Mouse (Mus musculus): ENCODE measurements around the gene Aacs. TPM values are rescaled to one million over a fixed set of nuclear protein-coding genes. Genes with fewer than 3 reads are reported as not detected.

Gene Aacs
- polyA plus RNA-seq, 1 experiment, result 0.25 TPM

DNA sequence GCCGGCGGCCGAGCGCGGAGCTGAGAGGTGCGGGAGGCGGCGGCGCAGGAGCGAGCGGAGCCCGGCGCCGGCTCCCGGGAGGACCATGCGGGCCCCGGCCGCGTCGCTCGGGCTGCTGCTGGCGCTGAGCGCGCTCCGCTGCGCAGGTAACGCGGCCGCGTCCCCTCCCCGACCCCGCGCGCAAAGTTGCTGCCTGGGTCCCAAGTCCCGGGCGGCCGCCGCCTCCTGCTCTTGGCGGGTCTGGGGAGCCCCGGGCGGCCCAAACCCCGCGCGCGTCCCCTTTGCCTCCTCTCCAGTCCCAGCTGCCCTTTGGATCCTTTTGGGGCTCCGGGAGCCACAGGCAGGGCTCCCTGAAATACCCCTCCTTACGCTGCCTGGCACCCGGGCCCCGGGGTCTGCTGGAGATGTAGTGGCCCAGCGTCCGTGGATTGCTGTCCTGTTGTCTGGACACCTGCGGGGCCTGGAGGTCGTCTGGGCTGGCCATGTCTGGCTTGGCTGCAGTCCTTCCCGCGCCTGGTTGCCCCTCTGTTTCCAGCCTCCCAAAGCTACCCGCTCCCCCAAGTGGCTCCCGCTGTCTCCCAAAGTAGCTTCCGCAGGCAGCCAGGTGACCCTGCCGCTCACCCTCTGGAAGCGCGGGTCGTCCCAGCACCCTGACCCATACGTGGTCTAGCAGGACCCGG lies 57.1 kb downstream of the Aacs start:
- H3K4me3 ChIP-seq (replicated peaks), result no peak overlapping the region

GRCm38 (mm10) chr5:125533225-125533900 lies 57.7 kb downstream of the Aacs start:
- peaks cover 2% of the 10 kb centered on the region; the same call in 1 of the 2 replicates for H3K4me1 ChIP-seq (ENCODE audit: control insufficient read depth)
- no peak overlapping the region for H3K4me3 ChIP-seq (replicated peaks)
- TF ChIP-seq TAL1 (IDR thresholded peaks at IDR 0.05; ENCODE audit: low read length) (no peak), GATA1 (IDR thresholded peaks at IDR 0.05; ENCODE audit: low read length) (no peak)
- no peaks in the 10 kb centered on the region for H3K36me3 ChIP-seq (ENCODE audit: control insufficient read depth)
- peaks cover 68% of the 10 kb centered on the region for H3K27me3 ChIP-seq (ENCODE audit: control insufficient read depth)
- no peaks in the 10 kb centered on the region for H3K9me3 ChIP-seq (ENCODE audit: control insufficient read depth, low read length)

More for the DNA sequence above, 57.1 kb downstream of the Aacs start:
- Histone ChIP-seq H3K4me1 (ENCODE audit: control insufficient read depth) (peaks cover 2% of the 10 kb centered on the region; the same call in 1 of the 2 replicates), H3K9me3 (ENCODE audit: control insufficient read depth, low read length) (no peaks in the 10 kb centered on the region), H3K27me3 (ENCODE audit: control insufficient read depth) (peaks cover 70% of the 10 kb centered on the region), H3K36me3 (ENCODE audit: control insufficient read depth) (no peaks in the 10 kb centered on the region)
- no peak for TF ChIP-seq GATA1 (IDR thresholded peaks at IDR 0.05; ENCODE audit: low read length)
- TF ChIP-seq TAL1 (IDR thresholded peaks at IDR 0.05; ENCODE audit: low read length), result no peak

- TF ChIP-seq GATA1 (IDR thresholded peaks at IDR 0.05; ENCODE audit: low read length), result no peak
- TF ChIP-seq TAL1 (IDR thresholded peaks at IDR 0.05; ENCODE audit: low read length), result no peak
- Histone ChIP-seq H3K4me1 (ENCODE audit: control insufficient read depth) (peaks cover 2% of the 10 kb centered on the region; the same call in 1 of the 2 replicates), H3K27me3 (ENCODE audit: control insufficient read depth) (peaks cover 64% of the 10 kb centered on the region), H3K4me3 (replicated peaks) (no peak overlapping the region), H3K36me3 (ENCODE audit: control insufficient read depth) (no peaks in the 10 kb centered on the region), H3K9me3 (ENCODE audit: control insufficient read depth, low read length) (no peaks in the 10 kb centered on the region)
Measured at GRCm38 (mm10) chr5:125534168-125534610, 58.6 kb downstream of the Aacs start.

- TF ChIP-seq GATA1 (IDR thresholded peaks at IDR 0.05; ENCODE audit: low read length), result no peak
- TF ChIP-seq TAL1 (IDR thresholded peaks at IDR 0.05; ENCODE audit: low read length), result no peak
- Histone ChIP-seq H3K4me3 (replicated peaks) (no peak overlapping the region), H3K9me3 (ENCODE audit: control insufficient read depth, low read length) (no peaks in the 10 kb centered on the region), H3K27me3 (ENCODE audit: control insufficient read depth) (peaks cover 60% of the 10 kb centered on the region), H3K36me3 (ENCODE audit: control insufficient read depth) (no peaks in the 10 kb centered on the region), H3K4me1 (ENCODE audit: control insufficient read depth) (peaks cover 2% of the 10 kb centered on the region; the same call in 1 of the 2 replicates)
Measured at GRCm38 (mm10) chr5:125534611-125535324, 59.2 kb downstream of the Aacs start.

DNA sequence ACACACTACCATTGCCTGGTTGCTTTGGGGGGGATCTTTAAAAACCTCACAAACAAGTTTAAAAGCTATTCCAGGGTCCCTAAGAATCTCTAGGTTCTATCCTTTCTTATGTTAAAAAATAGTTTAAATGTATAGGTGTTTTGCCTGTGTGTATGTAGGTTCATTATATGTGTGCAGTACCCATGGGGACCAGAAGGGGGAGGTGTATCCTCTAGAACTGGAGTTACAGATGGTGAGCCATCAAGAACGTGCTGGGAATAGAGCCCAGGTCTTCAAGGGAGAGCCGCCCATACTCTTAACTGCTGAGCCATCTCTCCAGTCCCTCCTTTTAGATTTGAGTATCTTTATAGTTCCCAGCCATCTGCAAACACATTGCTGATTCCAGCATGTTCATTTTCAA lies 69.5 kb downstream of the Aacs start:
- Histone ChIP-seq H3K4me1 (ENCODE audit: control insufficient read depth) (no peaks in the 10 kb centered on the region), H3K36me3 (ENCODE audit: control insufficient read depth) (no peaks in the 10 kb centered on the region), H3K27me3 (ENCODE audit: control insufficient read depth) (no peaks in the 10 kb centered on the region), H3K4me3 (replicated peaks) (no peak overlapping the region), H3K9me3 (ENCODE audit: control insufficient read depth, low read length) (peaks cover 4% of the 10 kb centered on the region)
- TF ChIP-seq TAL1 (IDR thresholded peaks at IDR 0.05; ENCODE audit: low read length) (no peak), GATA1 (IDR thresholded peaks at IDR 0.05; ENCODE audit: low read length) (no peak)

GRCm38 (mm10) chr5:125546293-125546692 lies 70.7 kb downstream of the Aacs start:
- H3K9me3 ChIP-seq (ENCODE audit: control insufficient read depth, low read length), result peaks cover 4% of the 10 kb centered on the region
- H3K27me3 ChIP-seq (ENCODE audit: control insufficient read depth), result no peaks in the 10 kb centered on the region
- H3K4me3 ChIP-seq (replicated peaks), result no peak overlapping the region
- H3K4me1 ChIP-seq (ENCODE audit: control insufficient read depth), result no peaks in the 10 kb centered on the region
- H3K36me3 ChIP-seq (ENCODE audit: control insufficient read depth), result no peaks in the 10 kb centered on the region
- TF ChIP-seq TAL1 (IDR thresholded peaks at IDR 0.05; ENCODE audit: low read length) (no peak), GATA1 (IDR thresholded peaks at IDR 0.05; ENCODE audit: low read length) (no peak)

GRCm38 (mm10) chr5:125549750-125550489 lies 74.3 kb downstream of the Aacs start:
- Histone ChIP-seq H3K4me1 (ENCODE audit: control insufficient read depth) (no peaks in the 10 kb centered on the region), H3K9me3 (ENCODE audit: control insufficient read depth, low read length) (peaks cover 4% of the 10 kb centered on the region), H3K36me3 (ENCODE audit: control insufficient read depth) (no peaks in the 10 kb centered on the region), H3K4me3 (replicated peaks) (no peak overlapping the region), H3K27me3 (ENCODE audit: control insufficient read depth) (no peaks in the 10 kb centered on the region)
- TF ChIP-seq TAL1 (IDR thresholded peaks at IDR 0.05; ENCODE audit: low read length), result no peak
- no peak for TF ChIP-seq GATA1 (IDR thresholded peaks at IDR 0.05; ENCODE audit: low read length)

DNA sequence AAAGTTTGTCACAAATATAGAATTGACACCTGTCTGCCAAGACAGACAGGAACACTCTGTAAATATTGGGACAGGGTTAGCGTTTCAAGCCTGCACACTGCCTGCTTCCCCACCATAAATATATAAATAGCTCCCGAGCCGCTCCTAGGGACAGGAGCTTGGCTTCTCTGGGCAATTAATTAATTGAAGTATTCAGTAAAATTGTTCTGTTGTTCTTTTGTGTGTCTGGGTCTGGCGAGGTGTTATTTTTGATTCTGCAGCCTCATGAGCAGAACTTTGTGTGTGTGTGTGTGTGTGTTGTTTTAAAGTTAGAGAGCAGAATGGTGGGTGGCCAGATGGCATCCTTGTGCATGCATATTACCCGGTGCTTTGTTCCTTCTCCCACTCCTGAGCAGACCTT lies 80.1 kb downstream of the Aacs start:
- Histone ChIP-seq H3K4me1 (ENCODE audit: control insufficient read depth) (no peaks in the 10 kb centered on the region), H3K36me3 (ENCODE audit: control insufficient read depth) (no peaks in the 10 kb centered on the region), H3K27me3 (ENCODE audit: control insufficient read depth) (no peaks in the 10 kb centered on the region), H3K9me3 (ENCODE audit: control insufficient read depth, low read length) (peaks cover 5% of the 10 kb centered on the region), H3K4me3 (replicated peaks) (no peak overlapping the region)
- no peak for TF ChIP-seq TAL1 (IDR thresholded peaks at IDR 0.05; ENCODE audit: low read length)
- no peak for TF ChIP-seq GATA1 (IDR thresholded peaks at IDR 0.05; ENCODE audit: low read length)
